Mouse (Mus musculus) kidney, postnatal 0 days (tissue): ENCODE data around the gene Wnt9b. TPM values are rescaled to one million over a fixed set of nuclear protein-coding genes. Genes with fewer than 3 reads are reported as not detected.

Experiments
- ATAC-seq: fragments of 200-750 bp; cut with Nextera tagmentation; replicated peaks from 2 replicates; pipeline ENCODE4 v1.8.0; 2017; ENCODE audit warnings: low read depth, moderate number of reproducible peaks, moderate TSS enrichment, moderate library complexity; ENCODE audit not compliant: low FRiP score
- DNase-seq: peaks from one replicate; pipeline ENCODE4 v3.0.0-alpha.2; 2016; ENCODE audit warnings: low spot score
- H3K27ac ChIP-seq: fragments of 300-500 bp; sonication (generic); 2 replicates; pipeline ENCODE4 v1.5.1; 2014; ENCODE audit warnings: mild to moderate bottlenecking
- H3K27me3 ChIP-seq: fragments of 300-500 bp; sonication (generic); 2 replicates; pipeline ENCODE4 v1.6.1; 2014; ENCODE audit warnings: low read length, mixed read lengths; ENCODE audit not compliant: insufficient read depth
- H3K36me3 ChIP-seq: fragments of 300-500 bp; sonication (generic); 2 replicates; pipeline ENCODE4 v1.6.1; 2014; ENCODE audit warnings: low read length, mixed read lengths; ENCODE audit not compliant: insufficient read depth
- H3K4me1 ChIP-seq: fragments of 300-500 bp; sonication (generic); replicated peaks from 2 replicates; pipeline ENCODE4 v1.6.1; 2014; ENCODE audit warnings: antibody characterized with exemption, low read length, mixed read lengths; ENCODE audit not compliant: insufficient read depth
- H3K4me2 ChIP-seq: fragments of 300-500 bp; sonication (generic); 2 replicates; pipeline ENCODE4 v1.6.1; 2014; ENCODE audit warnings: mild to moderate bottlenecking, low read length, moderate library complexity, mixed read lengths
- H3K4me3 ChIP-seq: fragments of 300-500 bp; sonication (generic); replicated peaks from 2 replicates; pipeline ENCODE4 v1.5.1; 2014; ENCODE audit warnings: low read depth, low read length
- H3K9ac ChIP-seq: fragments of 300-500 bp; sonication (generic); 2 replicates; pipeline ENCODE4 v1.6.1; 2014; ENCODE audit warnings: low read depth, low read length
- H3K9me3 ChIP-seq: fragments of 300-500 bp; sonication (generic); replicated peaks from 2 replicates; pipeline ENCODE4 v1.6.1; 2016; ENCODE audit warnings: low read length, inconsistent platforms, mixed read lengths
- CTCF ChIP-seq: IDR thresholded peaks from 2 replicates; pipeline ENCODE4 v1.5.1; 2016; ENCODE audit warnings: antibody characterized with exemption, low read depth, mild to moderate bottlenecking, moderate library complexity
- WGBS: fragments of 180-500 bp; shearing (Covaris S2); extraction: QIAGEN DNeasy Blood & Tissue Kit; methylation state at CpG from one replicate; pipeline ENCODE4 v1.1.7; 2014; 5-methylcytosine and 5-hydroxymethylcytosine counted together
- polyA plus RNA-seq: library from polyadenylated mRNA; unstranded; fragments of >200 nt; fragmentation: Nextera tagmentation; extraction: Ambion mirVana; gene quantifications from 2 replicates; pipeline ENCODE4 v1.2.1, GENCODE M21; 2015

Gene Wnt9b
- 10.4 and 12.5 TPM in 2 replicates for polyA plus RNA-seq

DNA sequence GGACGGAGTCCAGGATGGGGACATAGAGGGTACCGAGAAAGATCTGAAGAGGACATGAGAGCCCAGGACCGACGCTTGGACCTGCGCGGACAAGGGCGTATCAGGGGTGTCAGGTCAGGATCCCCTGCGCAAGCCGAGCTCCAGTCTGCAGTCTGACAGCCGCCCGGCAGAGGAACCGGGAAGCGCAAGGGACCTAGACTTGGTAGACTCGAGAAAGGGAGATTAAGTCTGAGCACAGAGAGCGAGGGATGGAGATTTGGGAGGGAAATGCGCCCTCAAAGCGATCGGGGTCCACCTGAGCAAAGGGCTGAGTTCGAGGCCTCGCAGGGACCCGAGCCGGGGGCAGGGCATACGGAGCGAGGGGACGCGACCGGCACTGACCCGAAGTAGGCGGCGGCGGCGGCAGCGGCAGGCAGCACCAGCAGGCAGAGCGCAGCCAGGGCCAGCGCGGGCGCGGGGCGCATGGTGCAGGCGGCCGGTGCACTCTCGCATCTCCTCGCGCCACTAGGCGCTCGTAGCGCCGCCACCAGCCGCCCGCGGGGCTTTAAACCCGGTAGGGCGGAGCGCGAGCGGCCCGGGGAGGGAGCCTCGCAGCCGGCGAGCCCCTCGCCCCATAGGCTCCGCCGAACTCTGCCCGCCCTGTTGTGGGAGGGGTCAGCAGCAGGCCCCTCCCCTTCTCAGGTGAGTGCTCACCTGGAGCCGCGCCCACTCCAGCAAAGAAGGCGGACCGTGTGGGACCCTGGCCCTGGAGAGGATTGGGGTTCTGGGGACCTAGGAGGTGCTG lies at the start of gene Wnt9b:
Wnt9b (minus strand) TSS at position 516 of the 784 bp plus-strand sequence.
- TF ChIP-seq CTCF = no peak
- ATAC-seq = peak; percentile 82
- DNase-seq = peak; percentile 39
- Histone ChIP-seq H3K36me3 (no peaks in the 10 kb centered on the region), H3K9ac (0 out of 2 replicates have a peak within 1 kb of the TSS, but pooled peaks have one; percentile 42), H3K4me1 (peaks cover 10% of the 10 kb centered on the region), H3K27ac (no peak within 1 kb of the TSS), H3K27me3 (peaks cover 51% of the 10 kb centered on the region), H3K4me3 (peak within 1 kb of the TSS; percentile 47), H3K4me2 (peak within 1 kb of the TSS; percentile 65), H3K9me3 (no peaks in the 10 kb centered on the region)
- under 1% methylated on average over 65 of the region's 68 CpGs for WGBS

- no peak overlapping the region for H3K9ac ChIP-seq
- no peaks in the 10 kb centered on the region for H3K36me3 ChIP-seq
- H3K4me3 ChIP-seq = no peak overlapping the region
- H3K9me3 ChIP-seq = no peaks in the 10 kb centered on the region
- H3K27ac ChIP-seq = no peak overlapping the region
- TF ChIP-seq CTCF = no peak
- DNase-seq (no peak), ATAC-seq (no peak)
- peaks cover 8% of the 10 kb centered on the region; the same call in 1 of the 2 replicates for H3K27me3 ChIP-seq
- 62% methylated on average over 5 of the region's 5 CpGs for WGBS
- H3K4me2 ChIP-seq = no peak overlapping the region
- no peaks in the 10 kb centered on the region for H3K4me1 ChIP-seq
Observed at GRCm38 (mm10) chr11:103789951-103790350, 40.3 kb upstream of the Wnt9b start.

DNA sequence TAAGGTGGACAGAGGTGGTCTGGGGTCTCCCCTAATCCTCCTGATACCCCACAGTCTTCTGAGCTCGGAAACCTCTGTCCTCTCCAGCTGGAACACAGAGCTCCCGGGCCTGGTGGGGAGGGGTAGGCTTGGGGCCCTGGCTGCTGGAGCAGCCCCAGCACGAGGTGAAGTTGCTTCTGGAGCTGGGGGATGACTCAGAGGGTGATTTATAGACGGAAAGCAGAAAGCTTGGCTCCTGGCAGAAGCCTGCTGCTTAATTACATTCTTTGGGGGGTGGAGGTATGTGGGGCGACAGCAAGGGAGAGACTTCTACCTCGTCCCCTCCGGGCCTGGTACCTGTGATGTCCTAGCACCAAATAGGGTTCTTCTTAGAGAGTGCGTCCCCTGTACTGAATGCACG lies 30.5 kb upstream of the Wnt9b start:
- Histone ChIP-seq H3K36me3 (no peaks in the 10 kb centered on the region), H3K4me1 (no peaks in the 10 kb centered on the region), H3K4me3 (no peak overlapping the region), H3K27me3 (peaks cover 22% of the 10 kb centered on the region), H3K4me2 (no peak overlapping the region), H3K9me3 (no peaks in the 10 kb centered on the region), H3K9ac (no peak overlapping the region), H3K27ac (no peak overlapping the region)
- 20% methylated on average over 9 of the region's 9 CpGs for WGBS
- ATAC-seq (no peak), DNase-seq (peak; percentile 53)
- TF ChIP-seq CTCF = no peak

DNA sequence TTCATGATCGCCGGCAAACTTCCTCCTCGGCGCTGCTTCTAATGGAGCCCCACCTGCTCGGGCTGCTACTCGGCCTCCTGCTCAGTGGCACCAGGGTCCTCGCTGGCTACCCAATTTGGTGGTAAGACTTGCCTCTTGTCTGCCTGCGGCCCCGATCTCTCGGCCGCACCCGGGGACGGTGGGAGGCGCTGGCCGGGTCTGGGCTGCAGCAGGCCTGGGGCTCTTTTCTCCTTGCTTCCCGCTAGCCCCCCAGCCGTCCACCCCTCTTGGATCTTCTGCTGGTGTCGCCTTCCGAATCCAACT lies 24.6 kb upstream of the Wnt9b start:
- ATAC-seq (no peak), DNase-seq (no peak)
- TF ChIP-seq CTCF = no peak

GRCm38 (mm10) chr11:103773387-103774227 lies 24.0 kb upstream of the Wnt9b start, which contains the start of gene Wnt3:
Gene Wnt3, plus strand, starts transcription at chr11:103774150.
- no peak for TF ChIP-seq CTCF
- H3K27ac ChIP-seq = no peak within 1 kb of the TSS
- H3K4me3 ChIP-seq = peak within 1 kb of the TSS; percentile 24
- DNase-seq (peak; percentile 15), ATAC-seq (no peak)
- peaks cover 77% of the 10 kb centered on the region for H3K27me3 ChIP-seq
- no peak within 1 kb of the TSS for H3K9ac ChIP-seq
- H3K4me1 ChIP-seq = no peaks in the 10 kb centered on the region; the same call in 1 of the 2 replicates
- no peaks in the 10 kb centered on the region for H3K36me3 ChIP-seq
- under 1% methylated on average over 60 of the region's 60 CpGs for WGBS
- H3K4me2 ChIP-seq = peak within 1 kb of the TSS; percentile 45
- no peaks in the 10 kb centered on the region for H3K9me3 ChIP-seq

More for the DNA sequence above, 24.6 kb upstream of the Wnt9b start:
- WGBS = 0% methylated on average over 15 of the region's 19 CpGs
- no peak overlapping the region for H3K27ac ChIP-seq
- H3K9me3 ChIP-seq = no peaks in the 10 kb centered on the region
- H3K4me2 ChIP-seq = peak overlapping the region; percentile 45
- H3K4me1 ChIP-seq = no peaks in the 10 kb centered on the region; the same call in 1 of the 2 replicates
- H3K27me3 ChIP-seq = peaks cover 74% of the 10 kb centered on the region
- no peaks in the 10 kb centered on the region for H3K36me3 ChIP-seq
- H3K9ac ChIP-seq = no peak overlapping the region
- peak overlapping the region; percentile 24 for H3K4me3 ChIP-seq
